Mouse (Mus musculus) ES-E14 (cell line): ENCODE results near the gene Pold4. TPM values are rescaled to one million over a fixed set of nuclear protein-coding genes. Genes with fewer than 3 reads are reported as not detected.

Source experiments
- DNase-seq: peaks from one replicate; pipeline ENCODE4 v3.0.0-alpha.2; 2013; ENCODE audit warnings: low read depth, low spot score
- H3K27ac ChIP-seq: 2 replicates; pipeline ENCODE4 v1.5.1; 2012; ENCODE audit warnings: low read depth, mild to moderate bottlenecking, low read length, moderate library complexity, mixed read lengths; ENCODE audit not compliant: poor library complexity, insufficient read depth, severe bottlenecking
- H3K36me3 ChIP-seq: 2 replicates; pipeline ENCODE4 v1.6.1; 2012; ENCODE audit warnings: mild to moderate bottlenecking, low read length, moderate library complexity, mixed read lengths; ENCODE audit not compliant: control insufficient read depth, poor library complexity, insufficient read depth, severe bottlenecking
- H3K4me1 ChIP-seq, 2 experiments: fragments of 150-350 bp in 1 of 2; sonication (generic) in 1 of 2; 2 replicates each; pipeline ENCODE4 v1.6.1; 2012; ENCODE audit warnings: low read length in 2 of 2, mild to moderate bottlenecking in 1 of 2, mixed read lengths in 1 of 2; ENCODE audit not compliant: control insufficient read depth in 2 of 2, insufficient read depth in 2 of 2, poor library complexity in 1 of 2
- H3K4me3 ChIP-seq, 2 experiments: fragments of 150-350 bp in 1 of 2; sonication (generic) in 1 of 2; 2 replicates each; pipeline ENCODE4 v1.5.1; 2012; ENCODE audit warnings: low read length in 2 of 2, low read depth in 1 of 2, mild to moderate bottlenecking in 1 of 2, mixed read lengths in 1 of 2; ENCODE audit not compliant: insufficient read depth in 1 of 2, poor library complexity in 1 of 2, severe bottlenecking in 1 of 2
- H3K9ac ChIP-seq: 2 replicates; pipeline ENCODE4 v1.6.1; 2012; ENCODE audit warnings: low read depth, mild to moderate bottlenecking, low read length, mixed read lengths; ENCODE audit not compliant: poor library complexity, insufficient read depth, severe bottlenecking
- H3K9me3 ChIP-seq: fragments of 150-350 bp; sonication (generic); 2 replicates; pipeline ENCODE4 v1.6.1; 2012; ENCODE audit warnings: low read depth, mild to moderate bottlenecking, low read length; ENCODE audit not compliant: control insufficient read depth, insufficient read depth
- CHD2 ChIP-seq: IDR thresholded peaks from 2 replicates; pipeline ENCODE4 v1.6.1; 2014; ENCODE audit warnings: mild to moderate bottlenecking, low read depth, low read length, inconsistent platforms
- HCFC1 ChIP-seq: IDR thresholded peaks from 2 replicates; pipeline ENCODE4 v1.6.1; 2012; ENCODE audit warnings: low read length, inconsistent platforms, borderline replicate concordance; ENCODE audit not compliant: insufficient read depth
- MAFK ChIP-seq: IDR thresholded peaks from 2 replicates; pipeline ENCODE4 v1.6.1; 2014; ENCODE audit warnings: mild to moderate bottlenecking, low read depth, low read length, inconsistent platforms; ENCODE audit not compliant: insufficient read depth
- ZC3H11A ChIP-seq: IDR thresholded peaks from 2 replicates; pipeline ENCODE4 v1.6.1; 2012; ENCODE audit warnings: low read depth, mild to moderate bottlenecking, inconsistent platforms, low read length, borderline replicate concordance
- ZNF384 ChIP-seq: IDR thresholded peaks from 2 replicates; pipeline ENCODE4 v1.6.1; 2012; ENCODE audit warnings: low read depth, low read length, inconsistent platforms
- in situ Hi-C, 2 experiments: fragments of 600-800 bp; cut with MboI; formaldehyde crosslinking; loops; one replicate each; pipeline ENCODE4 v1.15.1; 2025; ENCODE audit warnings: low sequenced_read_pairs in 2 of 2, inconsistent platforms in 1 of 2; ENCODE audit not compliant: unreplicated experiment in 2 of 2
- total RNA-seq: library from RNA; depleted of rRNA; stranded (reverse); fragments of 300-350 nt; gene quantifications from 2 replicates; pipeline ENCODE4 v1.2.3, GENCODE M21; 2012

Pold4 gene
- total RNA-seq, 1 experiment: 8.7 TPM

- H3K9me3 ChIP-seq: no peaks in the 10 kb centered on the region
- TF ChIP-seq HCFC1 (no peak), CHD2 (no peak), MAFK (no peak)
- no peak for DNase-seq
- peaks cover 0 to 8% of the 10 kb centered on the region in 2 experiments; a peak in 3 of 4 replicates for H3K4me1 ChIP-seq
- H3K27ac ChIP-seq: no peak overlapping the region
- H3K36me3 ChIP-seq: no peaks in the 10 kb centered on the region
- in situ Hi-C loops: no loop called here
- no peak overlapping the region for H3K4me3 ChIP-seq
- H3K9ac ChIP-seq: no peak overlapping the region
These were observed 9.5 kb upstream of the Pold4 start for GRCm38 (mm10) chr19:4222165-4222564.

DNA sequence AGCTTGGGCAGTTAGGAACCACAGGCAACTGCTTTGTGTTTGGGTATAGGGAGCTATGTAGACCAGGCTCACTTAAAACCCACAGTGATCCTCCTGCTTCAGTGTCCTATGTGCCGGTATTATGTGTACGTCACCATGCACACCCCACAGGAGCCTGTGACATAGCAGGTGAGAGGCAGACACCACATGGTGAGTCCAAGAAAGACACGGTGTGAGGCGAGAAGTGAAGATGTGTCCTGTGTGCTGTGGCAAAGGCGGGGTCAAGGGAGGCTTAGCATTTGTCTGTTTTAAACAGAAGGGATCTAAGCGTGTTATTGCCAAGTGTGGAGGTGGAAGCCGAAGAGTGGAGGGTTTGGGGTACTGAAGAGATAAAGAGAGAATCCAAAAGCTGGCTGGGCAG, 4.9 kb upstream of the Pold4 start:
- H3K27ac ChIP-seq: no peak overlapping the region; the same call in 1 of the 2 replicates
- H3K36me3 ChIP-seq: no peaks in the 10 kb centered on the region
- H3K4me1 ChIP-seq: peaks cover 0 to 9% of the 10 kb centered on the region in 2 experiments; a peak in 1 of 4 replicates
- H3K9ac ChIP-seq: no peak overlapping the region
- DNase-seq: no peak
- H3K4me3 ChIP-seq: no peak overlapping the region
- H3K9me3 ChIP-seq: no peaks in the 10 kb centered on the region
- TF ChIP-seq ZNF384 (no peak), ZC3H11A (no peak), HCFC1 (no peak), MAFK (no peak), CHD2 (no peak)
- in situ Hi-C loops: no loop called here

- in situ Hi-C loops: no loop called here
- TF ChIP-seq CHD2: no peak
- no peak for TF ChIP-seq MAFK
- TF ChIP-seq ZNF384: no peak
- no peak for TF ChIP-seq HCFC1
- no peak for TF ChIP-seq ZC3H11A
- H3K4me3 ChIP-seq: no peak overlapping the region
- no peaks in the 10 kb centered on the region for H3K36me3 ChIP-seq
- H3K4me1 ChIP-seq: peaks cover 2 to 9% of the 10 kb centered on the region in 2 experiments; a peak in 1 of 4 replicates
- H3K9me3 ChIP-seq: no peaks in the 10 kb centered on the region
- H3K9ac ChIP-seq: no peak overlapping the region
- DNase-seq: no peak
- no peak overlapping the region for H3K27ac ChIP-seq
These were observed 4.3 kb upstream of the Pold4 start for GRCm38 (mm10) chr19:4227446-4227845.

GRCm38 (mm10) chr19:4227894-4228678, 3.6 kb upstream of the Pold4 start:
- Histone ChIP-seq H3K9ac (no peak overlapping the region), H3K4me1 (peaks cover 2 to 9% of the 10 kb centered on the region in 2 experiments; a peak in 1 of 4 replicates), H3K36me3 (no peaks in the 10 kb centered on the region), H3K4me3 (no peak overlapping the region), H3K9me3 (no peaks in the 10 kb centered on the region), H3K27ac (no peak overlapping the region)
- in situ Hi-C loops: no loop called here
- no peak for TF ChIP-seq ZNF384
- TF ChIP-seq CHD2: no peak
- no peak for TF ChIP-seq MAFK
- TF ChIP-seq HCFC1: no peak
- TF ChIP-seq ZC3H11A: peak; percentile 92
- DNase-seq: peak; percentile 84
